Mouse (Mus musculus): ENCODE data around the gene Ston2. TPM values are rescaled to one million over a fixed set of nuclear protein-coding genes. Genes with fewer than 3 reads are reported as not detected.

Ston2 gene
- total and polyA plus RNA-seq, 2 experiments from 2014 or later: 7.7 to 8.8 TPM

GRCm38 (mm10) chr12:91802586-91803206, 14.5 kb upstream of the Ston2 start:
- no peak overlapping the region for H3K4me3 ChIP-seq (ENCODE audit: low read depth, low read length)
- ATAC-seq: no peak
- no peaks in the 10 kb centered on the region for H3K27me3 ChIP-seq (ENCODE audit: insufficient read depth, low read length)
- no peaks in the 10 kb centered on the region for H3K9me3 ChIP-seq (ENCODE audit: low read length)
- H3K4me1 ChIP-seq (ENCODE audit: insufficient read depth): no peaks in the 10 kb centered on the region
- no peak overlapping the region for H3K9ac ChIP-seq
- peaks cover 4% of the 10 kb centered on the region for H3K36me3 ChIP-seq (ENCODE audit: insufficient read depth)
- no peak for TF ChIP-seq CTCF (IDR thresholded peaks at IDR 0.05; ENCODE audit: low read depth)
- no peak overlapping the region for H3K4me2 ChIP-seq (ENCODE audit: low read depth)
- no peak overlapping the region for H3K27ac ChIP-seq (ENCODE audit: low read depth, low read length)
- WGBS: 85% methylated on average over 12 of the region's 12 CpGs
- DNase-seq: no peak

GRCm38 (mm10) chr12:91800861-91801385, 12.7 kb upstream of the Ston2 start:
- WGBS: 56% methylated on average over 6 of the region's 6 CpGs
- Histone ChIP-seq H3K4me2 (ENCODE audit: low read depth) (no peak overlapping the region), H3K4me3 (ENCODE audit: low read depth, low read length) (no peak overlapping the region), H3K36me3 (ENCODE audit: insufficient read depth) (no peaks in the 10 kb centered on the region), H3K27me3 (ENCODE audit: insufficient read depth, low read length) (no peaks in the 10 kb centered on the region), H3K27ac (ENCODE audit: low read depth, low read length) (no peak overlapping the region), H3K4me1 (ENCODE audit: insufficient read depth) (no peaks in the 10 kb centered on the region), H3K9me3 (ENCODE audit: low read length) (no peaks in the 10 kb centered on the region), H3K9ac (no peak overlapping the region; the same call in 1 of the 2 replicates)
- DNase-seq (no peak), ATAC-seq (no peak)
- TF ChIP-seq CTCF (IDR thresholded peaks at IDR 0.05; ENCODE audit: low read depth): no peak

- Histone ChIP-seq H3K9ac (no peak overlapping the region), H3K4me3 (ENCODE audit: low read depth, low read length) (no peak overlapping the region), H3K9me3 (ENCODE audit: low read length) (no peaks in the 10 kb centered on the region), H3K27me3 (ENCODE audit: insufficient read depth, low read length) (no peaks in the 10 kb centered on the region), H3K4me2 (ENCODE audit: low read depth) (no peak overlapping the region), H3K27ac (ENCODE audit: low read depth, low read length) (no peak overlapping the region), H3K36me3 (ENCODE audit: insufficient read depth) (no peaks in the 10 kb centered on the region), H3K4me1 (ENCODE audit: insufficient read depth) (no peaks in the 10 kb centered on the region)
- ATAC-seq (no peak), DNase-seq (no peak)
- no peak for TF ChIP-seq CTCF (IDR thresholded peaks at IDR 0.05; ENCODE audit: low read depth)
- 78% methylated on average over 12 of the region's 12 CpGs for WGBS
Measured at GRCm38 (mm10) chr12:91799821-91800335, 11.7 kb upstream of the Ston2 start.

- Histone ChIP-seq H3K4me2 (ENCODE audit: low read depth) (no peak overlapping the region), H3K9me3 (ENCODE audit: low read length) (no peaks in the 10 kb centered on the region), H3K36me3 (ENCODE audit: insufficient read depth) (no peaks in the 10 kb centered on the region), H3K9ac (no peak overlapping the region), H3K27ac (ENCODE audit: low read depth, low read length) (no peak overlapping the region), H3K27me3 (ENCODE audit: insufficient read depth, low read length) (no peaks in the 10 kb centered on the region), H3K4me3 (ENCODE audit: low read depth, low read length) (no peak overlapping the region), H3K4me1 (ENCODE audit: insufficient read depth) (no peaks in the 10 kb centered on the region)
- peak; percentile 84 for TF ChIP-seq CTCF (IDR thresholded peaks at IDR 0.05; ENCODE audit: low read depth)
- no peak for ATAC-seq
- DNase-seq: peak; percentile 60
- WGBS: 19% methylated on average over 6 of the region's 6 CpGs
Measured at GRCm38 (mm10) chr12:91799379-91799773, 11.2 kb upstream of the Ston2 start.

- no peak overlapping the region for H3K4me2 ChIP-seq (ENCODE audit: low read depth)
- TF ChIP-seq CTCF (IDR thresholded peaks at IDR 0.05; ENCODE audit: low read depth): no peak
- no peaks in the 10 kb centered on the region for H3K9me3 ChIP-seq (ENCODE audit: low read length)
- ATAC-seq (no peak), DNase-seq (no peak)
- H3K9ac ChIP-seq: no peak overlapping the region
- H3K36me3 ChIP-seq (ENCODE audit: insufficient read depth): no peaks in the 10 kb centered on the region
- no peaks in the 10 kb centered on the region for H3K4me1 ChIP-seq (ENCODE audit: insufficient read depth)
- H3K27ac ChIP-seq (ENCODE audit: low read depth, low read length): no peak overlapping the region
- WGBS: 81% methylated on average over 6 of the region's 6 CpGs
- H3K27me3 ChIP-seq (ENCODE audit: insufficient read depth, low read length): no peaks in the 10 kb centered on the region
- H3K4me3 ChIP-seq (ENCODE audit: low read depth, low read length): no peak overlapping the region
Measured at GRCm38 (mm10) chr12:91798720-91799378, 10.7 kb upstream of the Ston2 start.

- no peak for ATAC-seq
- no peaks in the 10 kb centered on the region for H3K9me3 ChIP-seq (ENCODE audit: low read length)
- no peak for DNase-seq
- H3K36me3 ChIP-seq (ENCODE audit: insufficient read depth): no peaks in the 10 kb centered on the region
- no peaks in the 10 kb centered on the region for H3K27me3 ChIP-seq (ENCODE audit: insufficient read depth, low read length)
- H3K27ac ChIP-seq (ENCODE audit: low read depth, low read length): no peak overlapping the region
- no peak overlapping the region for H3K4me3 ChIP-seq (ENCODE audit: low read depth, low read length)
- TF ChIP-seq CTCF (IDR thresholded peaks at IDR 0.05; ENCODE audit: low read depth): no peak
- WGBS: 68% methylated on average over 4 of the region's 4 CpGs
- no peak overlapping the region for H3K9ac ChIP-seq
- H3K4me1 ChIP-seq (ENCODE audit: insufficient read depth): no peaks in the 10 kb centered on the region
- no peak overlapping the region for H3K4me2 ChIP-seq (ENCODE audit: low read depth)
Measured at GRCm38 (mm10) chr12:91796774-91797173, 8.6 kb upstream of the Ston2 start.

- TF ChIP-seq CTCF (IDR thresholded peaks at IDR 0.05; ENCODE audit: low read depth): no peak
- Histone ChIP-seq H3K27me3 (ENCODE audit: insufficient read depth, low read length) (no peaks in the 10 kb centered on the region), H3K4me1 (ENCODE audit: insufficient read depth) (no peaks in the 10 kb centered on the region), H3K27ac (ENCODE audit: low read depth, low read length) (no peak overlapping the region), H3K4me2 (ENCODE audit: low read depth) (no peak overlapping the region), H3K9me3 (ENCODE audit: low read length) (no peaks in the 10 kb centered on the region), H3K9ac (no peak overlapping the region), H3K4me3 (ENCODE audit: low read depth, low read length) (no peak overlapping the region), H3K36me3 (ENCODE audit: insufficient read depth) (no peaks in the 10 kb centered on the region)
- ATAC-seq: no peak
- DNase-seq: no peak
- WGBS: 77% methylated on average over 8 of the region's 8 CpGs
Measured at GRCm38 (mm10) chr12:91793266-91793665, 5.1 kb upstream of the Ston2 start.
